Mouse (Mus musculus): ENCODE measurements around the gene Gucy2d.

DNA sequence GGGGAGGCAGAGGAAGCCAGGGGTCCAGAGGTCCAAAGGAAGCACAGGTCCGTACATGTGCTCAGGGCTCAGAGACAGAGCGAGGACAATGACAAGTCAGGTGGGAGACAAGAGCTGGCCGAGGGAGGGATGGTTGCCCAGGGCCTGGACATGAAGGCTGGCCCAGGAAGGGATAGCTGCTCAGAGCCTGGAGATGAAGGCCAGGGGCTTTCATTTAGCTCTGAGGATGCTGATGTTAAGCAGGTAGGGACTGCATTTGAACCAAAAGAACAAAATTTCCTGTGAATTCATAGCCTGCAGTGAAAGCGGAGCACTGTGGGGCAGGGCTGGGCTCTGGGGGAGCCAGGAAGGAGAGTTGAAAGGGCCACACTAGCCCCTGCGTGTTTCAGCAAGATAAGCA, 52.1 kb downstream of the Gucy2d start:
- no peak for TF ChIP-seq POLR2A (IDR thresholded peaks at IDR 0.05; ENCODE audit: control insufficient read depth, low read depth, low read length)
- no peak for TF ChIP-seq CTCF (IDR thresholded peaks at IDR 0.05; ENCODE audit: control insufficient read depth, insufficient read depth, insufficient replicate concordance, low read depth, low read length)
